Mouse (Mus musculus): ENCODE results near the gene Taf3.

The Taf3 gene

GRCm38 (mm10) chr2:9888913-9889650 lies 159.3 kb downstream of the Taf3 start, which contains the start of gene 9230102O04Rik:
9230102O04Rik (minus strand) TSS chr2:9889540.
- DNase-seq = no peak

- DNase-seq = no peak
These were observed 160.8 kb downstream of the Taf3 start for GRCm38 (mm10) chr2:9887636-9888035.

- DNase-seq = no peak
These were observed 161.3 kb downstream of the Taf3 start for GRCm38 (mm10) chr2:9886921-9887610.

- DNase-seq = no peak
These were observed 162.4 kb downstream of the Taf3 start for GRCm38 (mm10) chr2:9886031-9886430.

GRCm38 (mm10) chr2:9885217-9885770 lies 163.1 kb downstream of the Taf3 start:
- DNase-seq = no peak

- no peak for DNase-seq
These were observed 163.7 kb downstream of the Taf3 start for GRCm38 (mm10) chr2:9884533-9885216.

- no peak for DNase-seq
These were observed 164.4 kb downstream of the Taf3 start for GRCm38 (mm10) chr2:9883803-9884532.

GRCm38 (mm10) chr2:9882926-9883802 lies 165.2 kb downstream of the Taf3 start:
- DNase-seq = peak in 1 of 2 experiments; percentile 17

- peak in 1 of 2 experiments; percentile 29 for DNase-seq
These were observed 165.9 kb downstream of the Taf3 start for GRCm38 (mm10) chr2:9882371-9882925.

- DNase-seq = no peak
These were observed 166.8 kb downstream of the Taf3 start for GRCm38 (mm10) chr2:9881611-9882023.

- DNase-seq = no peak
These were observed 167.3 kb downstream of the Taf3 start, which contains the start of gene 4930412O13Rik for GRCm38 (mm10) chr2:9881051-9881591. 4930412O13Rik (plus strand) TSS chr2:9881252.

- no peak for DNase-seq
These were observed 168.1 kb downstream of the Taf3 start for GRCm38 (mm10) chr2:9880271-9880670.

GRCm38 (mm10) chr2:9879493-9879892 lies 168.9 kb downstream of the Taf3 start:
- DNase-seq = peak; percentile 78 to 86

- DNase-seq = no peak
These were observed 169.3 kb downstream of the Taf3 start for GRCm38 (mm10) chr2:9879092-9879491.

GRCm38 (mm10) chr2:9878564-9879081 lies 169.8 kb downstream of the Taf3 start:
- peak in 1 of 2 experiments; percentile 41 for DNase-seq

GRCm38 (mm10) chr2:9877966-9878563 lies 170.3 kb downstream of the Taf3 start:
- DNase-seq = peak in 1 of 2 experiments; percentile 22

- peak in 1 of 2 experiments; percentile 33 for DNase-seq
These were observed 171.1 kb downstream of the Taf3 start for GRCm38 (mm10) chr2:9877326-9877690.

GRCm38 (mm10) chr2:9876621-9877325 lies 171.6 kb downstream of the Taf3 start:
- peak in 1 of 2 experiments; percentile 25 for DNase-seq

- DNase-seq = no peak
These were observed 172.6 kb downstream of the Taf3 start for GRCm38 (mm10) chr2:9875676-9876357.

Measured in spleen, adult 18-20 months (tissue).